Mouse (Mus musculus) urinary bladder, adult 18-20 months (tissue): ENCODE measurements around the gene BC005537.

ENCODE experiments used
- DNase-seq, 2 experiments: peaks; one replicate each; pipeline ENCODE4 v3.0.0; 2022; ENCODE audit warnings: low spot score in 2 of 2, mixed read lengths in 2 of 2

The BC005537 gene

GRCm38 (mm10) chr13:24841702-24842101, 40.2 kb downstream of the BC005537 start:
- DNase-seq: no peak

DNA sequence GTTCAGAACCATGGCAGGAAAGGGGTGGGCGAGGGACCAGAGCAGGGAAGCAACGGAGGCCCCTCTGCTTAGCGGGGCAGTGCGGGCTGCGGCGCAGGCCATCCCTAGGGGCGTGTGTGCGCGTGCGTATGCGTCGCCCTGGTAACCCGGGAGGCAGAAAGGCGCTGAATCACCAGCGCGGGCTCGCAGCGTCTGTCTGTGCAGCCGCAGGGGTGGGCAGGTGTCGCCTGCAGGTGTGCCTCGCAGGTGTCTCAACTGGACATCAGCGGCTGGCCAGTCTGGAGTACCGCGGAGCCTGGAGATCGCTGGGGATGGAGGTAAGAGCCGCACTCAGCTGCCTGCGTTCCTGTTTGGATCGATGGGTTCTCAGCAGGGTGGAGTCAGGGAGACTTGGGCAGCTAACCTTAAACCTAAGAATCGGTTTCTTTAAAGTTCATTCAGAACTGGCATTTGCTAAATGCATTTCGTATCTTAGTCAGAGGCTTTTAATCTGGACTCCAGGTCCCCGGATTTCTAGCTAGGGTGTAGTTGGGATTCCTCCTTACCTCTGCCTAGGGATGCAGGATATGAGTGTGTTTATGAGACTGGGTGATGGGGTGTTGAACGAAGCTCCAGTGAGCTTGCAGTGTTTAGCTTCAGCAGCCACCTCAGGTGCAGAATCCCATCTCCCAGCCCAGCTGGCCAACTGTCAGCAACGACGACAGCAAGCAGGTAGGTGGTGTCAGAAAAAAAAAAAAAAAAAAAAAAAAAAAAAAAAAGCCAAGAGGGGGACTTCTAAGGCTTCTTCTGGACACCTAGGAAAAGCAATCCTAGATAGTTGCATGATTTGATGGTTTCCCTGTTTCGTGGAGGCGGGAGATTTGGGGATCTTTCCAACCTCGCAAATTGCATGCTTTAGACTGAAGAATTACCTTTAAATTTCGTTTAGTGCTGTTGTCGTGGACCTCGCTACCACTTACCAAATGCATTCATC, 43.8 kb downstream of the BC005537 start, which contains the start of gene D130043K22Rik:
Gene D130043K22Rik, plus strand, starts transcription at position 153 of the 973 bp plus-strand sequence.
- DNase-seq: peak in 1 of 2 experiments; percentile 21

- DNase-seq: no peak
Measured at GRCm38 (mm10) chr13:24849318-24849717, 47.9 kb downstream of the BC005537 start.

DNA sequence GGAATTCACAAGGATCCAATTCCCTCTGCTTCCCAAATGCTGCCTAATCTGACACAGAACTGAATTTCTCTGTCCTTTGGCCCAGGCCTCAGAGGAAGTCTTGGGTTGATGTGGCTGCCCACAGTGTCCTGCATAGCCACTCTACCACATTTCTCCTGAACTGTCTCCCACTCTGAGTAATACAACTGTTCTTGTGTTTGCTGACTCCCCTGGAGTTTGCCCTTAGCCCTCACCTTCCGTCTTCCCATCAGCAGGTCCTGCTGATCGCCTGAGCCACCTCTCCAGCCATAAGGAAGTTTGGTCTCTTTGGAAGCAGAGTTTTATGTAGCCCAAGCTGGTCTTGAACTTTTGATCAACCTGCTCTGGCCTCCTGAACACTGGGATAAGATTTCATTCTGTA, 50.5 kb downstream of the BC005537 start:
- no peak for DNase-seq

- DNase-seq: no peak
Measured at GRCm38 (mm10) chr13:24852570-24852969, 51.1 kb downstream of the BC005537 start.

DNA sequence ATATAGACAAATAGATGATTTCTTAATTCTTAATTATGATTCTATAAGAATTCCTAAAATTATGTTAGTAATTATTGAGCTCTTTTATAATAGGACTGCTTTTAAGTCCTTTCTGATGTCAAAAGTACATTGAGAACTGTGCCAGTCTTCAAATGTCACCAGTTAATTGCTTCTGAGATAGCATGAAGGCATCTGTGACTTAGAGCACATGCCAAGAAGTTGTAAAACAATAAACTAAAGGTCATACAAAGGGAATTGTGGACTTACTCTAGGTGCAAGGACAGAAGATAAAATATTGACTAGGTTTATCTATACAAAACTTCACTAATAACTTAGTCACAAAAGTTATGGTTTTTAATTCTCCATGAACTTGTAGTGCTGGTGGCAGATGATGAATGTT, 57.7 kb downstream of the BC005537 start:
- DNase-seq: no peak

GRCm38 (mm10) chr13:24861084-24861483, 59.6 kb downstream of the BC005537 start:
- no peak for DNase-seq

DNA sequence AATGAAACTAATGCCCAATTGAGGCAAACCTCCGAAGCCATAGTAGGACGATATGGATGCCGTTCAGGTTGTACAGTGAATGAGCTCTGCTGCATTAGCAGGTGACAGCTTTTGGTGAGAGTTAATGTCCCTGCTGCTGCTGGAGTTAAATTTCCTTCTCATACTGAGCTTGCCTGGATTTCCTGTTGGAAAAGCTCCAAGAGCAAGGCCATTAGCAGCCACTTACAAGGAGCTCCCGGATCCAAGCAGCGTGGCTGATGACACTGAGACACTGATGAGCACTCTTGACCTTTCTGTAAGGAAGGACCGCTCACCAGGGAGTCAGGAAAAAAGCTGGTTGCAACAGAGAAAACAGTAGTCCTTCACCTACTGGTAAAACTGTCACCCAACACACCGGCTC, 60.6 kb downstream of the BC005537 start:
- no peak for DNase-seq

DNA sequence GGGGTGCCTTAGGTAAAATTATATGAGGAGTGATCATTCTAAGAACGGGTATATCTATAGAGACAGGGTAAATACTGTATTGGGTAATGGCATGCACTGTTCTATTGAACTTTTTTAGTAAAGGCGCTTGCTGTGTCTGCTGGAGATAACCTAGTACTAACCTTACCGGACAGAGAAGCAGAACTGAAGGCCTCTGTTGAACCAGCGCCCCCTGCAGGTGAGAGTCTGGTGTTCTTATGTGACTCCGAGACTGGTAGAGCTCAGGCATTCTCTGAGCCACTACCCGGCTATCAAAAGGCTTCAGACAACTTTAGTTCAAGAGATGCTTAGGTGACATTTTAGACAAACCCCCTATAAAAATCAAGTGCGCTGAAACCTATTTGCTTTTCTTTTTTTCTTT, 61.1 kb downstream of the BC005537 start:
- no peak for DNase-seq
